Mouse (Mus musculus): Measurements from ENCODE around the gene 4930544D05Rik.

Gene 4930544D05Rik

DNA sequence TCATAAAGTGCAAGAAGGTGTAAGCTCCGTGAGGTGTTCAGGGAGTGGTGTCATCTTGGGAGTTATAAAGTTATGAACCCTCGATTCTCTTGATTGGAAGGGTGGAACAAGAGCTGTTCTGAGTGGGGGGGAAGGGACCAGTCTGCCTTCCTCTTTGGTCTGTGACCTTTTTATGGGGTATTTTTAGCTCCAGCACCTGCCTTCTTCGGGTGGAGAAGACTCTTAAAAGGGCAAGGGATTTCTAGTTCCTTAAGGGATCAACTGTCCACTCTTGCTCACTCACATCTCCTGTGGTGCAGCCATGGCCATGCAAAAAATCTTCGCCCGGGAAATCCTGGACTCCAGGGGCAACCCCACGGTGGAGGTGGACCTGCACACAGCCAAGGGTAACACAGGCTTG, 41.9 kb downstream of the 4930544D05Rik start:
- DNase-seq: no peak

DNA sequence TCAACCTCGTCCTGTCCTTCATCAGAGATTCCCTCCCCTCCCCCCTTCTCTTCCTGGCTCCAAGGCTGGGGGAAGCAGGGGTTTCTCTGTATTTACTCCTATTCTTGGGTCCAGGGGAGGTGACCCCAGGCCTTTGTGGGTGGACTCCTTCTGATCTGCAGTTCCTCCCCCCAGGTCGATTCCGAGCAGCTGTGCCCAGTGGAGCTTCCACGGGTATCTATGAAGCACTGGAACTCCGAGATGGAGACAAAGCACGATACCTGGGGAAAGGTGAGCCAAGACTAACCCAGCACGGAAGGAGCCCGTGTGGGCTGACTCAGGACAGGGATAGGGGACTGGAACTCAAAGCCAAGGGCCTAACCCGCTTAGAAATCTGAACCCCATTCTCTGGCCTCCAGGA, 42.3 kb downstream of the 4930544D05Rik start:
- no peak for DNase-seq

DNA sequence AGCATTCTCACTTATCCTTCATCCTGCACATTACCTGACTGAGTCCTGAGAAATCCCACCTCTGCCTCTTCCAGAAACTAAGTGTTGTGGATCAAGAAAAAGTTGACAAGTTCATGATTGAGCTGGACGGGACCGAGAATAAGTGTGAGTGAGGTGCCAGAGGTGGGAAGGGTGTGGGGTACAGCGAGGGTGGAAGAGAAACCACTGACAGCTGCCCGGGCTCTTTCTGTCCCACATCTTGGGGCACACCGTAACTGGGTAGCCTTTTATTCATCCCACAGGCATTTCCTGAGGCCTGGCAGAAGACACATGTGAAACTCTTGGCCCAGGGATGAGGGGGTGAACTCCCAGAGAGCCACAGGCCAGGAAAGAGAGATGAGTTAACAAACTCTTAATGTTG, 42.9 kb downstream of the 4930544D05Rik start:
- no peak for DNase-seq

DNA sequence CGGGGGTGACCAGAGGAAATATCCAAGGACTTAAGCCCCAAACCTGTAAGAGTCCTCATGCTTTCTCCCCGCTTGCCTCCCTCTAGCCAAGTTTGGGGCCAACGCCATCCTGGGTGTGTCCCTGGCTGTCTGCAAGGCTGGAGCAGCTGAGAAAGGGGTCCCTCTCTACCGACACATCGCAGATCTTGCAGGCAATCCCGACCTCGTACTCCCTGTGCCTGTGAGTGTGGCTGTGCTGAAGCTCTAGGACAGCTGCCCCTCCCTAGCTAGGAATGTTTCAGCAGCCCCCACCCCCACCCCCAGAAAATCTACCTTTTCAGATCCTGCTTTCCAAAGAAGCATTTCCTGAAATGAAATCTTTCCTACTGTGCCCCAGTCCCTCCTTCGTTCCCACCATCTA, 43.3 kb downstream of the 4930544D05Rik start:
- DNase-seq: no peak

DNA sequence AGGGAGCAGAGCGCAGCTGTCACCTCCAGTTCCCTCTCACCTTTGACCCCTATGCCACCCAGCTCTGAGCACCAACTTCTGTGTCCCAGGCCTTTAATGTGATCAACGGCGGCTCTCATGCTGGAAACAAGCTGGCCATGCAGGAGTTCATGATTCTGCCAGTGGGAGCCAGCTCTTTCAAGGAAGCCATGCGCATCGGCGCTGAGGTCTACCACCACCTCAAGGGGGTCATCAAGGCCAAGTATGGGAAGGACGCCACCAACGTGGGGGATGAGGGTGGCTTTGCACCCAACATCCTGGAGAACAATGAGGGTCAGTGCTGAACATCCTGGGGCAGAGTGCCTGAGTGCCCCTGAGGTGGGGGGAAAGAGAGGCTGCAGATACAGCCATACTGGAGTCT, 44.9 kb downstream of the 4930544D05Rik start:
- DNase-seq: no peak

DNA sequence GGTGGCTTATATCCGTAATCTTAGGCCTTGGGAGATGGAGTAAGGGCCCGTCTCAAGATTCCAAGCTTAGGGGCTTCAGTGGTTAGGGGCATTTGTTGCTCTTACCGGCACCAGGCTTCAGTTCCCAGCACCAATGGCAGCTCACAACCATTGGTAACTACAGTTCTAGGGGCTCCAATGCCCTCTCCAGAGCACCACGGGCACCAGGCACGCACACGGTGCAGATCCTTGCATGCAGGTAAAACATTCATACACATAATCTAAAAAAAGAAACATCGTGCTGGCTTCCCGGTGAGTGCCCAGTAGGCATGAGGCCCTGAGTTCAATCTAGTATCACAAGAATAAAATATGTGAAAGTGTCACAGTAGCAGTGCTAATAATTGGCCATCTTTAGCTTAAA, 47.5 kb downstream of the 4930544D05Rik start:
- no peak for DNase-seq

DNA sequence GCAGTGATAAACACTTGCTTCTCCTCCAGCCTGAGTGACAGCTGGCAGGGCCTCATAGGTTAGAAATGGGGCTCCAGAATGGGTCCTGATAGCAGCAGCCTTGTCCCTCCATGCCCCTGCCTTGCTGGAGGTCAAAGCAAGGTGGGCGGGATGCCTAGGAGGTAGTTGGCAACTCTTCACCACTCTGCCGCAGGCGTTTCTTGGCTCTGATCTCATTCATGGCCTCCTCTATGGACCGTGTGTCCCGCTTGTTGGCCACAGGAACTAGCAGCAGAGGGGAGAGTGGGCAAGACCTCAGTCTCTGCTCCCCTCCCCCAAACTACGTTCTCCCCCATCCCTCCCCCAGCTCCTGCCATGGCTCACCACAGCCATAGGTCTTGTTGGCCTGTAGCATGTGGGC, 48.3 kb downstream of the 4930544D05Rik start:
- DNase-seq: no peak

DNA sequence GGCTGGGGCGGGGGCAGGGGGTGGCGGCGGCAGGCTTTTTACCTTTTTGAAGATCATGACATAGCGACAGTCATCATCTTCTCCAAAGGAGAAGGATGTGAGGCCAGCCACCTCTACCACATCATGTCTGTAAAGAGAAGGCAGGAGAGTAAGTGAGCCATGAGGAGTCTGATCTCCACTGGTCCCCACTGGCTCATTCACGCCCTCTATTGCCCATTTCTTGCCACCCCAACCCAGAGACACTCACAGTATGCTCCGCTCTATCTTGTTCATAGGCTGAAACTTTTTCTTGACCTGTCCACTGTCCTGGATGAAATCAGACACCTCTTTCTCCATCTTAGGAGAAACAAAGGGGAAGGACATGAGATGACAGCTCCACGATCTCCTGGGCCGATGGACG, 49.1 kb downstream of the 4930544D05Rik start:
- DNase-seq: no peak

Measured in kidney, postnatal 14 days (tissue).